Mouse (Mus musculus) liver, adult 2 months (tissue): ENCODE results near the gene Cpne9.

ENCODE experiments used
- CTCF ChIP-seq: fragments of 200-500 bp; IDR thresholded peaks from 2 replicates; pipeline ENCODE4 v1.5.1; 2011; ENCODE audit warnings: low read depth, low read length, control low read depth
- POLR2A ChIP-seq: fragments of 200-500 bp; IDR thresholded peaks from 2 replicates; pipeline ENCODE4 v1.6.1; 2011; ENCODE audit warnings: low read length, control low read depth; ENCODE audit not compliant: insufficient read depth; ENCODE audit errors: extremely low read depth

- no peak for TF ChIP-seq CTCF
- TF ChIP-seq POLR2A: no peak
Observed at GRCm38 (mm10) chr6:113342297-113342696, 60.2 kb downstream of the Cpne9 start.
